Mouse (Mus musculus) cerebellum, adult 11-12 months (tissue): Measurements from ENCODE around the gene Gabrr3.
A peak's percentile ranks its signal among the peaks of the same experiment; 100 is the strongest.

Source experiments
- DNase-seq: peaks from one replicate; pipeline ENCODE4 v3.0.0; 2022

The Gabrr3 gene

DNA sequence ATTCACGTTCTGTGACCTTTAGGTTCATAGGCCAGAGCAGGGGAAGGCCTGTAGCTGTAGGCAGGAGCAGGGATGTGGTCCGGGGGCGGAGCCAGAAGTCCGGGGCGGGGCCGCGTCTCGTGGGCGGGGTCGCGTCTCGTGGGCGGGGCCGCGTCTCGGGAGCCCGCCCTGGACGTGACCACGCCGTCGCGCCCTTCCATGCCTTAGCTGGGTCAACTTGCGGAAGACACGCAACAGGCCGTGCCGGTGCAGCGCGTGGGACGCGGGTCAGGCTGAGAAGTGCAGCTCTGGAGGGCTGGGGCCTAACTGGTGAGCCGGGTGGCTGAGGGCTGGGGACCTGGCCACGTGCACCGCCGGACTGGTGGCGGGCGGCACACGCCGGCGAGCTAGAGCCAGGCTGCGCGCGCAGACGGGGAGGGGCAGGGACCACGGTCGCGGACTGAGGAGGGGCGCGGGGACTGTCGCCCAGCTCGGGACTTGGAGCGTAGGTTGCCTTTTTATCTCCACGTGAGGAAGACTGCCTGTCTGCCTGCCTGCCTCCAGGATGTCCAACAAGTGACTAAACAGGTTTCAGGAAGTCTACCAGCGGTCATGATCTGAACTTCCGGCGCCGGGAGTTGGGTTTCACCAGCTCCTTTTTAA lies 64.6 kb downstream of the Gabrr3 start, which contains the start of gene Riox2:
Riox2 (plus strand) TSS at position 139 of the 642 bp plus-strand sequence.
- DNase-seq = peak; percentile 60

DNA sequence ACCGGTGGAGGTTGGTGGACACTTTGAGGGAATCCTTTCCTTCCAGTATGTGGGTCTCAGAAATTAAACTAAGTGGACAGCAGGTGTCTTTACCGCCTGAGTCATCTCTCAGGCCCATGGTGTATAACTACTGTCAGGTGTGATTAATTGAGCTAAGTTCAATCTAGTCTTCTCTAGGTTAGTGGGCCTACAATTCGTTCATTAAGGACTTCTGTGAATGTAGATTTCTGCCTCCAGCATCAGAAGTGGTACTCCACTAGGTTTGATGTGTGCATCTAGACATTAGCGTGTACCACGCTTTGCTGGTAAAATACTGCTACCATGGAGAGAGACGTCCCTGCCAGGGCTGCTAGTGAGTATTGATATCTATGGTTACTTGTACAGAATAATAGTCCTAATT lies 65.4 kb downstream of the Gabrr3 start:
- no peak for DNase-seq

DNA sequence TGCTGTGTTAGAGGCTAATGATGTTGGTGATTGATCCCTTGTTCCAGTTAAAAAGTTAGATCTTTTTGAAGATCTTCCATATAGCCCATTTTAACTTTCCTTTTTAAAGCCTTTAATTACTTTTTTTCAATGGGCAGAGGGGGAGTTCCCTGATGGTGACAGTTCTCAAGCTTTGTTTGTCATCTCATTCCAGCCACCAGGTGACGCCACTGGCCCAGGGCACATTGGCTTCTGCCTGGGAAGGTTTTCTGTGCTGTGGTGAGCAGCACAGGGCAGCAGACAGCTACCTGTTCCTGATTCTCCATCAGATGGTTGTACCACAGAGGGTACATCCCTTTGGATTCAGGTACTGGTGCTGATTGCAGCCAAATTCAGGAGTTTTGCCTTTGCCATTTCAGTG lies 67.7 kb downstream of the Gabrr3 start:
- no peak for DNase-seq

DNA sequence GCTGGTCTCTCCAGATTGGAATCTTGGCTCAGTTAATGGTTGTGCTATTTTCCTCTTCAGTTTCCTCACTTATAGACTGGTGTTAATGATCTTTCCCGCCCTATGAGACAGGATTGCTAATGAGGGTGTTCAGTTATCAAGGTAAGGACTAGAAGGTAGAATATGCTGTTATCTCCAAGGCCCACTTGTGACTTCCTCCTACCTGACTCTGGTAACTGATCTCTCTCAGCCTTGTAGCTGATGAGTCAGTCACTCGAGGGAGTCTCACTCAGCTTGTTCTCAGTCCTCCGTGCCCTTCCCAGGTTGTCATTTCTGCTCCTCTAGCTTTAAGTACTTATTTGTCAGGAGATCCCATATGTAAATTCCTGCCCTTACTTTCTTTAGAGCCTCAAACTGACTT lies 70.8 kb downstream of the Gabrr3 start:
- DNase-seq = no peak

DNA sequence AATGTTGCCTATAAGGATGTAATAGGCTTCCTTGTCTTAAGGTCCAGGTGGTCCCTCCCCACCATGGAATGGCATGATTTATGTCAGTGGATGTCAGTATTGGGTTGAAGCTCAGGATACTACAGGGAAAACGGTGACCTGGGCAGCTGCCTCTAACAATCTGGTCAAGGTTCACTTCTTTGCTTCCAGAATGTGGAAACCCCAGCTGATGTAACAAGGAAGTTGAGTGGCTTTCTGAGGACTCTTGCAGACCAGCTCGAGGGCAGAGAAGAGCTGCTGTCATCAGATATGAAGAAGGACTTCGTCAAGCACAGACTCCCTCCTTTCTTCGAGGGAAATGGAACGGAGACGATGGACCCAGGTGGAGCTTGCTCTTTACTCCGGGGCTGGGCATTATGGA lies 80.1 kb downstream of the Gabrr3 start:
- DNase-seq = no peak

DNA sequence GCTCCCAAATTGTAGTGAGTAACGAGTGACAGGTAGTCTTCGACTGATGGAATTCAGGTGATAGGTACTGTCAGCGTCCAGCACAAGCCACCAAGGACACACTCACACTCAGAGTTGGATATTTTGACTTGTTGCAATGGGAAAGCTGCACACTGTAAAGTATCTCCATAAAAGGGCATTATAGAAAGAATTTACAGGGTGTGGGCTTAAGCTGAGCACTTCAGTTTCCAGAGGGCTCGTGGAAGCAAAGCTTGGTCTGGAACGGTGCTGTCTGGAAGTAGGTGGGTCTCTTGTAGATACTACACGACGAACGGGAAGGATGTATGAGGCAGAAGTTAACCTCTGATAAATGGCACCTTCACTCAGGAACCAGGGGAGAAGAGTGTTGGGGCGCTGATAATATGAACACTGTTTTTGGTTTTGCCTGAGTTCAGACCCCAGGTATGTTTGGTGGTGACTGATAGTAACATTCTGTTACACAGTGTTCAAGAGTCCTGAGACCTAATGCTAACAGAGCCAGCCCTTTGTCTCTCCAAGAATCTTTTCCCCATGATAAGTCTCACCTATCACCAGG lies 80.9 kb downstream of the Gabrr3 start:
- no peak for DNase-seq

DNA sequence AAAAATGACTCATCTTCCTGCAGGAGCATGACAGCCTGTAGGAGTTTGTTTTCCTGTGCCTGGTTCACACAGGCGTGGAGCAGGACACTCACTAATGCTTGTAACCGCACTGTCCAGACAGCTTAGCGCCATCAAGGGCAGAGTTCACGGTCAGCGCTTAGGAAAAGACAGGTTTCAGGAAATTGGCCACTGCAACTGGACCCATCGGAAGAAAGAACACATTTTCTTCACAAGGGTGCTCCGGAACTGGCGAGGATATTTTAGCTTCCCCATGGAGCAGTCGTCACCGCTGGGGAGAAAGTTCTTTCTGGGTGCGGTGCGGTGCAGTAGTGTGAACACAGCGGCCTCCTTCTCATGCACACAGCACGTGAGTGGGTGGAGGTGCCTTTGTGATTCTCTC lies 86.1 kb downstream of the Gabrr3 start:
- DNase-seq = no peak

DNA sequence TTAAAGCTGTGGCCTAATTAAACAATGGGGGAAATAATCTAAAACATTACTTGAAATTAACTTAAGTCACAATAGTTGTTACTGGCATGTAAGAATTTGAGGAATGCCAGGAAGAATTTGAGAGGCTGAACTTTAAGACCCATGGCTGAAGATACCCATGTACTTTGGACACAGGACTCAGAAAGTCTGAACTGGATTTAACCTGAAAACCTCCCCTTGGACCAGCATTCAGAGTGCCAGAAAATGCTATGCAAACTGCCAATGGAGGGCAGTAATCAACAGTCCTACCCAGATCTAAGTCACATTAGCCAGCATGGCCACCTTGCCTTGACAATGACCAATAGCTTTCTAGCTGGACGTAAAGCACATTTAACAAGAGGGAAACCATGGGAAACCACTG lies 90.8 kb downstream of the Gabrr3 start:
- no peak for DNase-seq

DNA sequence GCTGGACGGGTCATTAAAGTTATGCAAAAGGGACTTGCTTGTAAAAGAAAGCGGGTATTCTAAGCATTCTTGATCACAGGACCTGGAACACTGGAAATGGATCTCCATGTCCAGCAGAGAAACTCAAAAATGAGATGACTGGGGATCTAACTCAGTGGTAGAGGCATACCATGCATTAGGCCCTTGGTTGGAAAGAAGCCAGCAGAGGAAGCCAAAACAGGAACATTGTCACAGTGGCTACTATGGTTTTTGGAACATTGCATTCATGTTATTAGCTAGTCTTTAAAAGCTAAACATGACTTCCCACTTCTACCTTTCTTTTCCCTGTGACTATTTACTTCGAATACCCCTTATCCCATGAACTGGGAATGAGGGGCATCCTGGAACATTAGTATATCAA lies 92.0 kb downstream of the Gabrr3 start:
- DNase-seq = no peak

DNA sequence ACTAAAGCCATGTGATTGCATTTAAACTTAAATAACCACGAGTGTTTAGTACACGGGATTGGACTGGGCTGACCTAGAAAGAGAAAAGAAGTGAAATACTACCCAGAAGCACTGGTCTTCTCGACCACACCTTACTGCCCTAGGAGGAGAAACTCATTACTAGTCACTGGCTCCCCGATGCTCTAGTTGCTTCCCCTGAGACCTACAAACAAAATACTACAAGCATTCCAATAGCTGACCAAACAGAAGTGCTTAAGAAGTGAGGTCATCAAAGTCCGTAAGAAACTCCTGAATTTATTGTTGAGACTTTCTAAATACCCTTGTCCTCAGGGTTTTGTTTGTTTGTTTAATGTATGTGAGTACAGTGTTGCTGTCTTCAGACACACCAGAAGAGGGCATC lies 102.7 kb downstream of the Gabrr3 start:
- no peak for DNase-seq
